Mouse (Mus musculus) CH12.LX (cell line): ENCODE measurements at regions not wholly inside any gene's neighbourhood (a gene's known extent, or its start where the extent isn't known, plus 50 kb on each side); places are given as distances from the start of the nearest gene placed in this dataset.

Experiments used
- CTCF ChIP-seq, 2 experiments: IDR thresholded peaks in 1 of 2; conservative IDR thresholded peaks in 1 of 2; 2 replicates each; pipeline ENCODE4 v1.5.1; 2011 to 2012; ENCODE audit warnings: low read depth in 2 of 2, low read length in 2 of 2, improper control_type of control experiment in 1 of 2, inconsistent platforms in 1 of 2, mild to moderate bottlenecking in 1 of 2, moderate library complexity in 1 of 2
- ELF1 ChIP-seq: IDR thresholded peaks from 2 replicates; pipeline ENCODE4 v1.6.1; 2014; ENCODE audit warnings: low read depth, mild to moderate bottlenecking, inconsistent platforms, low read length, improper control_type of control experiment
- JUN ChIP-seq: IDR thresholded peaks from 2 replicates; pipeline ENCODE4 v1.6.1; 2011; ENCODE audit warnings: low read depth, mild to moderate bottlenecking, low read length, improper control_type of control experiment, moderate library complexity; ENCODE audit not compliant: insufficient read depth
- KAT2A ChIP-seq: IDR thresholded peaks from 2 replicates; pipeline ENCODE4 v1.6.1; 2012; ENCODE audit warnings: low read length, improper control_type of control experiment, inconsistent platforms; ENCODE audit not compliant: insufficient replicate concordance
- POLR2A ChIP-seq: IDR thresholded peaks from 2 replicates; pipeline ENCODE4 v1.6.1; 2011; ENCODE audit warnings: low read depth, mild to moderate bottlenecking, improper control_type of control experiment, low read length
- RAD21 ChIP-seq: IDR thresholded peaks from 2 replicates; pipeline ENCODE4 v1.6.1; 2011; ENCODE audit warnings: low read depth, mild to moderate bottlenecking, low read length, improper control_type of control experiment, moderate library complexity
- TBP ChIP-seq: conservative IDR thresholded peaks from 2 replicates; pipeline ENCODE4 v1.6.1; 2011; ENCODE audit warnings: low read depth, low read length, improper control_type of control experiment

DNA sequence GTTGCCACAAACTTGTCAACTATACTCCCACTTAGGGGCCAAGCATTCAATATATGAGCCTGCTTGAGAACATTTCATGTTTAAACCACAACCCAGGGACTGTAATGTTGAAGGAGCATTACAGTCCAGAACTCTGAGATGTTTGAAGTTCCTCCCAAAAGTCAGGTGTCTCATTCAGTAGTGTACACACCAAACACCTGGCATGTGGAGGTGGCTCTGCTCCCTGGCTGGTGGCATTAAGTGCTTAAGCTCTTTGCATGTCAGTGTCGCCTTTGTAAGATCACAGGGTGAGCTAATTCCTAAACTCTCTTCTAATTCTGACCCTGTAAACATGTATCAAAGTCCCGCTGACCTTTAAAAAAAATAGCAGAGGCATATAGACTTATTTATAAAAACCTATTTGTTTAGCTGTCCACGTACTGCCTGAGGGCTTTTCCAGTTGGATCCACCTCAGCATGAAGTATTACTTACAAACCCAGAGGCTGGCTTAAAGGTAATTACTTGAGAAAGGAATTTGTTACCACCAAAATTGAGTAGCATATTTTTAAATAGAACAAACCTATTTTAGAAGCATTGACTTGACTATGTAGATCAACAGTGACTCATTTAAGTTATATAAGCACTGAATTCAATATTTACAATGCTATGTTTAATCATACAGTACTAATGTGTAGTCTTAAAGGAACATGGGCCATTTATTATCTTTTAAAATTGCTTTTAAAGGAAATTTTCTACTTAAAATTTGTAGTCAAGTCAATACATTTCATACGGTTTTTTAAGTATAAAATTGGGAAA lies 276.3 kb upstream of the Fermt1 start:
- TF ChIP-seq POLR2A (no peak), TBP (no peak), ELF1 (no peak), CTCF (conservative IDR thresholded peaks at IDR 0.05 in 1 of 2, IDR thresholded peaks at IDR 0.05 in 1 of 2; ENCODE audit: low read depth in 2 of 2, low read length in 2 of 2) (no peak), RAD21 (no peak), KAT2A (no peak), JUN (no peak)
